Mouse (Mus musculus) kidney, adult 2 months (tissue): ENCODE measurements around the gene Pcbp2. TPM values are rescaled to one million over a fixed set of nuclear protein-coding genes. Genes with fewer than 3 reads are reported as not detected.

Experiments
- DNase-seq: peaks from one replicate; pipeline ENCODE4 v3.0.0; 2021
- H3K27ac ChIP-seq: fragments of 200-500 bp; 2 replicates; pipeline ENCODE4 v1.5.1; 2012; ENCODE audit warnings: low read depth, low read length, control low read depth, inconsistent platforms; ENCODE audit not compliant: insufficient read depth
- H3K27me3 ChIP-seq: fragments of 200-500 bp; replicated peaks from 2 replicates; pipeline ENCODE4 v1.6.1; 2012; ENCODE audit warnings: mild to moderate bottlenecking, moderate library complexity, low read length, inconsistent platforms; ENCODE audit not compliant: control insufficient read depth, insufficient read depth
- H3K36me3 ChIP-seq: fragments of 200-500 bp; 2 replicates; pipeline ENCODE4 v1.6.1; 2012; ENCODE audit warnings: mild to moderate bottlenecking, moderate library complexity, low read length, inconsistent platforms; ENCODE audit not compliant: control insufficient read depth, insufficient read depth
- H3K4me1 ChIP-seq: fragments of 200-500 bp; 2 replicates; pipeline ENCODE4 v1.6.1; 2011; ENCODE audit warnings: low read length; ENCODE audit not compliant: control insufficient read depth, insufficient read depth
- H3K4me3 ChIP-seq: fragments of 200-500 bp; 2 replicates; pipeline ENCODE4 v1.5.1; 2011; ENCODE audit warnings: mild to moderate bottlenecking, low read depth, low read length, control low read depth; ENCODE audit not compliant: insufficient read depth
- CTCF ChIP-seq: fragments of 200-500 bp; conservative IDR thresholded peaks from 2 replicates; pipeline ENCODE4 v1.5.1; 2011; ENCODE audit warnings: low read depth, mild to moderate bottlenecking, control low read depth, low read length, moderate library complexity, mixed read lengths; ENCODE audit not compliant: insufficient read depth, insufficient read length
- POLR2A ChIP-seq: fragments of 200-500 bp; IDR thresholded peaks from one replicate; pipeline ENCODE4 v1.6.1; 2011; ENCODE audit warnings: low read depth, low read length, control low read depth
- WGBS: fragments of 180-500 bp; shearing (Covaris S2); methylation state at CpG from one replicate; pipeline ENCODE4 v1.1.7; 2018; 5-methylcytosine and 5-hydroxymethylcytosine counted together
- polyA plus RNA-seq: library from polyadenylated mRNA; depleted of rRNA; stranded (reverse); fragments of >200 nt; gene quantifications from 2 replicates; pipeline ENCODE4 v1.2.3, GENCODE M21; 2012; rRNA removed

Pcbp2 gene
- polyA plus RNA-seq, result 572 and 616 TPM in 2 replicates

GRCm38 (mm10) chr15:102470183-102470604 lies at the start of gene Pcbp2:
TSS of gene Pcbp2 (plus strand) at chr15:102470539.
- H3K36me3 ChIP-seq, result no peaks in the 10 kb centered on the region; the same call in 1 of the 2 replicates
- peak within 1 kb of the TSS; percentile 100 for H3K27ac ChIP-seq
- TF ChIP-seq POLR2A, result no peak
- TF ChIP-seq CTCF, result peak; percentile 83
- WGBS, result under 1% methylated on average over 32 of the region's 40 CpGs
- H3K4me3 ChIP-seq, result peak within 1 kb of the TSS; percentile 100
- peaks cover 5% of the 10 kb centered on the region; the same call in 1 of the 2 replicates for H3K4me1 ChIP-seq
- DNase-seq, result peak; percentile 98
- no peaks in the 10 kb centered on the region for H3K27me3 ChIP-seq

DNA sequence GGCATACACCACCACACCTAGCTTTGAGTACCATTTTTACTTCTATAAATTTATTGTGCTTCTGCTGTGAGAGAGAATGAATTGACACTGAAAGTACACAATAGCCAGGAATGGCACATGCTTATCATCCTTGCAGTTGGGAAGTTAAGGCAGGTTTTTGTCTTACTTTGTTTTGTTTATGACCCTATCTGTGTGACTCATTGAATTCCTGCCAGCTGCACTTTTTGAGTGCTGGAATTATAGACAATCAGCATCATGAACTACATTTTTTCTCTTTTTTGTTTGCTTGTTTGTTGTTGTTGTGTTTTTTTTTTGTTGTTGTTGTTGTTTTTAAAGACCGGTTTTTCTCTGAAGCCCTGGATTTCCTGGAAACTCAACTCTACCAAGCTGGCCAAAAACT lies 49.4 kb upstream of the Pcbp2 start:
- Histone ChIP-seq H3K4me3 (no peak overlapping the region), H3K27ac (0 out of 2 replicates have a peak overlapping the region, but pooled peaks have one; percentile 38), H3K36me3 (no peaks in the 10 kb centered on the region; the same call in 1 of the 2 replicates), H3K27me3 (no peaks in the 10 kb centered on the region), H3K4me1 (no peaks in the 10 kb centered on the region; the same call in 1 of the 2 replicates)
- TF ChIP-seq POLR2A, result no peak
- no peak for TF ChIP-seq CTCF
- 16% methylated on average over 1 of the region's 1 CpGs for WGBS
- DNase-seq, result no peak

DNA sequence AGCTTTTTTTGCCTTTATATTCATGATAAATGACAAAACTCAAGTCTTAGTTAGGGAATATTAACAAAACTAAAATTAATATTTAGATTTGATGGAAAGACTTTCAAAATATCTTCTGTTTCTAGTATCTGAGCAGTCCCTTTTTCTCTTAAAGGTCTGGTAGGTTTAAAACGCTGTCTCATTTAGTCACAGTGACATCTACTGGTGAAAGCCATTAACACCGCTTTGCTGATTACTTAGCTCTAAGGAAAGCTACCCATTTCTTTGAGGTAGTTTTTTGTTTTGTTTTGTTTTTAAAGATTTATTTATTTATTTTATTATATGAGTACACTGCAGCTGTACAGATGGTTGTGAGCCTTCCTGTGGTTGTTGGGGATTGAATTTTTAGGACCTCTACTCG lies 48.9 kb upstream of the Pcbp2 start:
- TF ChIP-seq CTCF (0 out of 2 replicates have a peak, but pooled peaks have one; percentile 10), POLR2A (no peak)
- Histone ChIP-seq H3K27me3 (no peaks in the 10 kb centered on the region), H3K4me1 (no peaks in the 10 kb centered on the region; the same call in 1 of the 2 replicates), H3K36me3 (no peaks in the 10 kb centered on the region; the same call in 1 of the 2 replicates), H3K27ac (no peak overlapping the region), H3K4me3 (no peak overlapping the region)
- 43% methylated on average over 3 of the region's 3 CpGs for WGBS
- peak; percentile 66 for DNase-seq

GRCm38 (mm10) chr15:102423602-102424240 lies 46.6 kb upstream of the Pcbp2 start:
- TF ChIP-seq CTCF (no peak), POLR2A (no peak)
- H3K4me1 ChIP-seq, result no peaks in the 10 kb centered on the region; the same call in 1 of the 2 replicates
- DNase-seq, result no peak
- 86% methylated on average over 2 of the region's 2 CpGs for WGBS
- no peak overlapping the region for H3K4me3 ChIP-seq
- peaks cover 4% of the 10 kb centered on the region for H3K36me3 ChIP-seq
- H3K27me3 ChIP-seq, result no peaks in the 10 kb centered on the region
- no peak overlapping the region for H3K27ac ChIP-seq

- Histone ChIP-seq H3K27me3 (no peaks in the 10 kb centered on the region), H3K4me1 (no peaks in the 10 kb centered on the region), H3K27ac (no peak overlapping the region), H3K36me3 (peaks cover 7% of the 10 kb centered on the region), H3K4me3 (no peak overlapping the region)
- no peak for TF ChIP-seq CTCF
- TF ChIP-seq POLR2A, result no peak
- 68% methylated on average over 2 of the region's 2 CpGs for WGBS
- no peak for DNase-seq
These were observed 45.7 kb upstream of the Pcbp2 start for GRCm38 (mm10) chr15:102424657-102425056.

- no peak overlapping the region for H3K4me3 ChIP-seq
- H3K27ac ChIP-seq, result no peak overlapping the region
- WGBS, result 90% methylated on average over 1 of the region's 1 CpGs
- no peaks in the 10 kb centered on the region for H3K27me3 ChIP-seq
- no peaks in the 10 kb centered on the region for H3K4me1 ChIP-seq
- TF ChIP-seq POLR2A, result no peak
- TF ChIP-seq CTCF, result no peak
- peaks cover 13% of the 10 kb centered on the region for H3K36me3 ChIP-seq
- no peak for DNase-seq
These were observed 43.4 kb upstream of the Pcbp2 start for GRCm38 (mm10) chr15:102426963-102427362.

DNA sequence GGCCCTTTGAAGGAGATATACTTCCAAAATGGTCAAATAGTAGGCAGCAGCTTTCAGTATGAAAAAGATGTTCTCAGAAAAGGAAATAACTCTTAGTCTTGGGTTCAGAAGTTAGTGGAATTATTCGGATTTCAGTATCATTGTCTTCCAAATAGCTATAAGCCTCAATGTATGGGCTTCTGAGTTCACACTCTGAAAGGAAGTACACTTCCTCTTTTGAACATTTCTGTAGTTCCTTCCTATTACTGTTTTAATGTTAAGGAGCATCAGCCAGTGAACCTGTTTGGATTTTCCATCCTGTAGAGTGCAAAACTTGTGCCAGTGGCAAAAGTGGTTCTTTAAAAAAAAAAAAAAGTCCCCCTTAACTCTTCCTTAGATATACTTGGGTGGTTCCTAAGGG lies 38.3 kb upstream of the Pcbp2 start:
- H3K27me3 ChIP-seq, result no peaks in the 10 kb centered on the region
- 75% methylated on average over 1 of the region's 1 CpGs for WGBS
- H3K4me1 ChIP-seq, result no peaks in the 10 kb centered on the region
- H3K27ac ChIP-seq, result no peak overlapping the region
- H3K4me3 ChIP-seq, result no peak overlapping the region
- TF ChIP-seq POLR2A (no peak), CTCF (no peak)
- DNase-seq, result no peak
- H3K36me3 ChIP-seq, result peaks cover 14% of the 10 kb centered on the region
